ENCODE assay signal across 11 mouse cellular contexts in the genomic region with DNA sequence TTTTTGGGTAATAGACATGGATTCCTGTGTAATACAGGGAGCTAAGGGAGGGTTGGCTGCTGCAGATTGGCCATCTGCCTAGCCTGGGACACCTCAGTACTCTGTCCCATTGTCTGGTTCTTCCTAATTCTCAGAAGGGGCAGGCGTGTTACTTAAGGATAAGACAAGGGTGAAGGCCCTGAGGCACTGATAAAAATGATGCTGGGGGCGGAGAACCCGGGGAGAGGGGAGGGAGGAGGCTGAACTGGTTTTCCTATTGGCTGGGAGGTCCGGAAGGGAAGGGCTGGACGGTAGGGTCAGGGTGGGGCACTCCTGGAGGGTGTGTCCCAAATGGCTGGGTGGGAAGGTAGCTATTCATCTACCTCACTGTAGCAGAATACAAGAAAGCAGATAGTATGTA. TPM values are rescaled to one million over a fixed set of nuclear protein-coding genes. Genes with fewer than 3 reads are reported as not detected.
DNase-seq lines count a peak whose midpoint lies in the region; ATAC-seq lines count a peak whose summit lies in the region.
"Had no signal": no experiment of that assay in that cellular context is flagged by ENCODE, and none has a peak within 500 bp of the region (broad histone marks: within the 10 kb centered on the region; RNA-seq: fewer than 3 reads in every experiment).

No protein-coding gene starts in this region.

- peaks cover 21% of the 10 kb centered on the region for H3K36me3 ChIP-seq in heart, embryonic 10.5 days
- peaks cover 22% of the 10 kb centered on the region for H3K36me3 ChIP-seq in midbrain, embryonic 13.5 days

- DNase-seq in heart, embryonic 10.5 days (ENCODE audit: low spot score): peak; percentile 96
- no peak for DNase-seq in heart, postnatal 4 days
- peak; percentile 99 for DNase-seq in MEL-GATA-1-ER (ENCODE audit: extremely low read depth, low read depth)
- peak; percentile 43 for DNase-seq in induced T-regulatory cell, adult 2 months (ENCODE audit: low read depth)
- DNase-seq in spleen, postnatal 14 days (ENCODE audit: low spot score in 2 of 2): peak; percentile 61 to 65
- DNase-seq in T-cell, adult 2 months (ENCODE audit: low spot score): no peak
- DNase-seq in ovary, adult 18-20 months (ENCODE audit: low spot score): no peak
- DNase-seq: gastrocnemius, postnatal 14 days had no signal

- H3K9ac ChIP-seq in midbrain, embryonic 13.5 days (replicated peaks): no peak overlapping the region

- no peaks in the 10 kb centered on the region for H3K9me3 ChIP-seq in heart, embryonic 10.5 days
- no peaks in the 10 kb centered on the region for H3K9me3 ChIP-seq in midbrain, embryonic 13.5 days

- ATAC-seq in midbrain, embryonic 13.5 days: no peak

- no peak overlapping the region for H3K4me2 ChIP-seq in midbrain, embryonic 13.5 days (replicated peaks)

- H3K27me3 ChIP-seq in heart, embryonic 10.5 days (ENCODE audit: insufficient read depth, poor library complexity, severe bottlenecking): no peaks in the 10 kb centered on the region
- no peaks in the 10 kb centered on the region for H3K27me3 ChIP-seq in midbrain, embryonic 13.5 days

- peaks cover 22% of the 10 kb centered on the region for H3K4me1 ChIP-seq in heart, embryonic 10.5 days
- H3K4me1 ChIP-seq in midbrain, embryonic 13.5 days (replicated peaks): peaks cover 24% of the 10 kb centered on the region

- H3K27ac ChIP-seq in heart, embryonic 10.5 days: no peak overlapping the region
- H3K27ac ChIP-seq in midbrain, embryonic 13.5 days: no peak overlapping the region
- H3K27ac ChIP-seq: hindbrain, embryonic 14.5 days had no signal

- H3K4me3 ChIP-seq in heart, embryonic 10.5 days: no peak overlapping the region
- H3K4me3 ChIP-seq in midbrain, embryonic 13.5 days (replicated peaks): no peak overlapping the region

- WGBS in heart, embryonic 10.5 days: 28% methylated on average over 5 of the region's 5 CpGs
- WGBS in midbrain, embryonic 13.5 days: 49% methylated on average over 5 of the region's 5 CpGs

RNA-seq across cellular contexts. Expression of a gene that starts 1.2 kb away (rescaled TPM):
- polyA plus RNA-seq in heart, embryonic 10.5 days (2016; fragmentation: Nextera tagmentation; extraction: Ambion mirVana): 89.4 and 114 TPM in 2 replicates
- 10 to 100 TPM; 16.1 to 18.8 TPM for total RNA-seq in heart, postnatal 4 days (2021)
- polyA plus RNA-seq in midbrain, embryonic 13.5 days (2015; fragmentation: Nextera tagmentation; extraction: Ambion mirVana): 76.6 and 83.1 TPM in 2 replicates

RNA-seq across cellular contexts. Expression of a gene that starts 10.0 kb away (rescaled TPM):
- 0.23 TPM in 2 replicates for polyA plus RNA-seq in heart, embryonic 10.5 days (2016; fragmentation: Nextera tagmentation; extraction: Ambion mirVana)
- total RNA-seq in heart, postnatal 4 days (2021): not detected
- 0.27 and 0.31 TPM in 2 replicates for polyA plus RNA-seq in midbrain, embryonic 13.5 days (2015; fragmentation: Nextera tagmentation; extraction: Ambion mirVana)
- total RNA-seq: gastrocnemius, postnatal 14 days had no signal
- polyA plus RNA-seq: midbrain, embryonic 11.5 days had no signal

RNA-seq across cellular contexts. Expression of a gene that starts 31.9 kb away (rescaled TPM):
- polyA plus RNA-seq in heart, embryonic 10.5 days (2016; fragmentation: Nextera tagmentation; extraction: Ambion mirVana): 0.89 and 1.1 TPM in 2 replicates
- total RNA-seq in heart, postnatal 4 days (2021): under 1 TPM; 0.48 to 0.79 TPM
- 0.31 TPM in 1 of 2 replicates, not detected in the other for polyA plus RNA-seq in midbrain, embryonic 13.5 days (2015; fragmentation: Nextera tagmentation; extraction: Ambion mirVana)

RNA-seq across cellular contexts. Expression of a gene that starts 39.2 kb away (rescaled TPM):
- 6.6 and 9.0 TPM in 2 replicates for polyA plus RNA-seq in heart, embryonic 10.5 days (2016; fragmentation: Nextera tagmentation; extraction: Ambion mirVana)
- total RNA-seq in heart, postnatal 4 days (2021): 10 to 100 TPM; 17.7 to 18.0 TPM
- 0.93 and 1.8 TPM in 2 replicates for polyA plus RNA-seq in midbrain, embryonic 13.5 days (2015; fragmentation: Nextera tagmentation; extraction: Ambion mirVana)

RNA-seq across cellular contexts. Expression of a gene that starts 52.0 kb away (rescaled TPM):
- 32.3 and 39.8 TPM in 2 replicates for polyA plus RNA-seq in heart, embryonic 10.5 days (2016; fragmentation: Nextera tagmentation; extraction: Ambion mirVana)
- total RNA-seq in heart, postnatal 4 days (2021): 10 to 100 TPM; 17.7 to 19.8 TPM
- 28.8 and 33.6 TPM in 2 replicates for polyA plus RNA-seq in midbrain, embryonic 13.5 days (2015; fragmentation: Nextera tagmentation; extraction: Ambion mirVana)

Comparison
In these comparisons a context has a peak if more than half of its experiments do, and no peak if none do; other contexts are left out.
1. DNase-seq: peak in heart, embryonic 10.5 days (single experiment), MEL-GATA-1-ER (single experiment), induced T-regulatory cell, adult 2 months (single experiment) and spleen, postnatal 14 days (2 of 2); none in heart, postnatal 4 days (single experiment), T-cell, adult 2 months (single experiment) and ovary, adult 18-20 months (single experiment).